Mouse (Mus musculus) yolk sac, embryonic 10.5 days (tissue): Measurements from ENCODE around the gene Prss54.
"Not testable (repeated sequence)": the region's sequence is repeated elsewhere in the genome, so short reads cannot be mapped to it uniquely, and the experiment has no call there.

Experiments
- DNase-seq: peaks from one replicate; pipeline ENCODE4 v3.0.0-alpha.2; 2017; ENCODE audit warnings: low spot score

The Prss54 gene

DNA sequence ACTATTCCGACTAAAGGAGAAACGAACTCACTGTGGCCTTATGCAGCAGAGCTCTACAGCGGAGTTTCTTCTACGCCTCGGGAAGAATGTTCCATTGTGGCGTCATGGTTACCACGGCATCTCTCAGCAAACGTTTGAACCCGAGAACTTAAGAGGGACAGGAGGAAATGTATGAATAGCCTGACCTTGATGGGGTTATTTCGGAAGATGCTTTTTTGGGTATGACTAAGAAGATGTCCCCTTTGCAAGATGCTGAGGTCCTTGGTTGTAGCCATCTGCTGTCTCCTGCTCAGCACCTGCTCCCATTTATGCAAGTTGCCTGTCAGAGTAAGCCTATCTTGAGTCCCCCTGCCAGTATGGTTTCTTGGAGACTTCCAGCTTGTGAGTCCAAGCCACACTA is at the start of gene Prss54:
Gene Prss54 (minus strand): TSS at position 101 of the 400 bp plus-strand sequence.
- no peak for DNase-seq

DNA sequence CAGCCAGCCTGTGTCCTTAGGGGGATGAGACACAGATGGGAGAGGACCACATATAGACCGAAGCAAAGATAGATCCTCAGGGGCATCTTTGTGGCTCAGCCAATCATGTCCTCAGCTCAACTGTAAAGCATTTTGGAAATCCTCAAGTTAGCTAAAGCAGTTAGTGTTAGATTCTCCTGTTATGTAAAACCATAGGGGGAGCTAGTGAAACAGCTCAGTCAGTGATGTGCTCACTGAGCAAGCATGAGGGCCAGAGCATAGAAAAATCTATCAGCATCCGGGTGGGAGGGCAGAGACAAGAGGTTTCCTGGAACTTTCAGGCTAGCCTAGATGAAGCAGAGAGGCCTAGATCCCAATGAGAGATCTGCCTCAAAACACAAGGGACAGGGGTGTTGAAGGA is 48.7 kb upstream of the Prss54 start:
- no peak for DNase-seq

DNA sequence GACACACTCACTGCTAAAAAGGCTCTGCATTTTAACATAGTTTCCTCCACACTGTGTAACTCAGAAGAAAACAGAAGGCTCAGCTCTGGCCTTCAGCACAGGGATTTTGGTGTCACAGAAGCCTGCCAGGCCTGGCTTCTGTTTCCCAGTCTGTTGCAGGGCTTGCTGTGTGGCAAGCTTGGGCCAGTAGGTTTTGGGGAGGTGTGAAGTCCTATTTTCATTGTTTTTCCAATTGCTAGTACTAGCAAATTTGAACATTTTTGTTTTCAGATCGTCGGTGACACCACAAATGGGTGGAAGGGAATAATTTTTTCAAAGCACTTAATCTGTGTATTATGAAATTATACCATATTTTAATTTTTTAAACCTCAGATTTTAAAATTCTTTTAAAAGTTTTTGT is 43.9 kb upstream of the Prss54 start:
- no peak for DNase-seq

- DNase-seq: no peak
These were observed 40.2 kb upstream of the Prss54 start for GRCm38 (mm10) chr8:95616383-95616782.

DNA sequence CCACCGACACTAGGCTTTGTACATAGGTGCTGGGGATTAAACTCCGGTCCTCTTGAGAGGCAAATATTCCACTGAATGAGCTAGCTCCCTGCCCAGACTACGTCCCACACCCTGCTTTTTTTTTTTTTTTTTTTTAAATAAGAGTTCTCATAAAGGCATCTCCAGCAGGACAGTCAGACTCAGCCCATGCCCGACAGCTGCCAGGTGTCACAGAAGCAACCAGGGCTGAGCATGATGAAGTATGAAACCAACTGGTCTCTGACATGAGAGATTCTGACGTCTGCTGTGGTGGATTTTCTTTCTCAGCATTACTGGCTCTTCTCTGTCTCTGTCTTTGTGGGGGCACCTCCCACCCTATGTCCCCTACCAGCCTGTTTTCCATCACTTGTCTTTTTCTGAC is 35.6 kb upstream of the Prss54 start:
- no peak for DNase-seq

GRCm38 (mm10) chr8:95610749-95611148 is 34.6 kb upstream of the Prss54 start:
- no peak for DNase-seq

- no peak for DNase-seq
These were observed 33.3 kb upstream of the Prss54 start for GRCm38 (mm10) chr8:95609406-95609805.

DNA sequence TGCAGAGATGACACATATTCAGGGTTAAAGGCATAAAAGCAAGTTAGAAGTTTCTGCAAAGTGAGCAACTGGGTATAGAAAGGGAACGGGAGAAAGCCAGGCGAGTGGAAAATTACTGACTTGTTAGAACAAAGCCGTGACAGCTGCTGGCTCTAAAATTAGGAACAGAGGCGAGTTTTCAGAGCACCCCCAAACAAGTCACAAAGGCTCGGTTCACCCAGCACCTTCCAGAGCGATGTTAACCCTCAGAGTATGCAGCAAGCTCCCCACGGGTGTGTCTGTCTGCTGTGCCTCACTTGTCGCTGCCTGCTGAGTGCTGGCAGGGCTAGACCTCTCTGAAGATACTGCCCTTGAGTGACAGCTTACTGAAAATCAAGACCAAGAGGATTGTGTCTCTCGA is 31.1 kb upstream of the Prss54 start:
- DNase-seq: no peak

GRCm38 (mm10) chr8:95606509-95606908 is 30.4 kb upstream of the Prss54 start:
- not testable (repeated sequence) for DNase-seq

DNA sequence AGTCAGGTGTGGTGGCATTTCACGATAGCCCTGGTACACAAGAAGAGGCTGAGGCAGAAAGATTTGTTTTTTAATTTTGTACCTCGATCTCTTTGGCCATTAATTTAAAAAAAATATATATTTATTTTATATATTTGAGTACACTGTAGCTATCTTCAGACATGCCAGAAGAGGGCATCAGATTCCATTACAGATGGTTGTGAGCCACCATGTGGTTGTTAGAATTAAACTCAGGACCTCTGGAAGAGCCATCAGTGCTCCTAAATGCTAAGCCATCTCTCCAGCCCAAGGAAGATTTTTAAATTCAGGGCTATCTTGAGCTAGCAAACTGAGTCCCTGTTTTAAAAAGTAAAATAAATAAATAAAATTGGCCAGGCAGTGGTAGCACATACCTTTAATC is 26.0 kb upstream of the Prss54 start:
- no peak for DNase-seq

- no peak for DNase-seq
These were observed 25.2 kb upstream of the Prss54 start for GRCm38 (mm10) chr8:95601306-95601705.

DNA sequence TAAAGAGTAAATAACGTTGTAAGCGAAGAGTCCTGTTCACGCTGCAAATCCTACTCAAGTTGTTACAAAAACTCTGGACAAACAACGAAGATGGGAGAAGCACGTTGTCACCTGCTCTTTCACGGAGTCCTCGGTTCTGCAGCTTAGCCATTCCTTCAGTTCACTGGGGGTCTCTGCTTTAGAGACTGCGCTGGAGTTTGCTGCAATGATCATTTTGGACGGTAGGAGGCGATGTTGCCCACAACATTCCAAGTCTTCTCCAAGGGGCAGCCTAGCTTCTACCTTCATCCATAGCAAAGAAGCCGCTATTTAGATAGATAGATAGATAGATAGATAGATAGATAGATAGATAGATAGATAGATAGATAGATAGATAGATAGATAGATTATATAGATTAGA is 23.7 kb upstream of the Prss54 start:
- peak; percentile 36 for DNase-seq

DNA sequence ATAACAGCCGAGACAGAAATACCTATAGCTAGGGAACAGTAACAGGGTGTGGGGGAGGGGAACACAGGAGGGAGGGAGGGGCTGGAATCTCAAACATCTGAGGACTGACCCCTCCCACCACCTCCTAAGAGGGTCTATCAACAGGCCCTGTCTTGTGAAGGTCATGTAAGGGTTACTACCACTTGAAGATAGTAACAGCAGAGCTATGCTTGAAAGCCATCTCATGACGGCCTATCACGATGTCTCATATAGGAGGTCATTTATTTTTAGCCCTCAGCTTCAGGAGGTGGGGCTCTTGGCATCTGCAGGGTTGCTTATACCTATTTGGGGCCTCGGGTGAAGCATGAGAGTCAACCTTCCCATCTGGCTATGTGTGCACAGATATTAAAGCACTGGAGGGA is 20.7 kb upstream of the Prss54 start:
- DNase-seq: peak; percentile 9

- no peak for DNase-seq
These were observed 19.0 kb upstream of the Prss54 start for GRCm38 (mm10) chr8:95595131-95595530.

- no peak for DNase-seq
These were observed 17.6 kb upstream of the Prss54 start for GRCm38 (mm10) chr8:95593439-95594393.

GRCm38 (mm10) chr8:95592131-95592780 is 16.1 kb upstream of the Prss54 start:
- DNase-seq: no peak

GRCm38 (mm10) chr8:95590539-95590938 is 14.4 kb upstream of the Prss54 start:
- no peak for DNase-seq

GRCm38 (mm10) chr8:95589282-95589681 is 13.1 kb upstream of the Prss54 start:
- no peak for DNase-seq

GRCm38 (mm10) chr8:95587339-95587738 is 11.2 kb upstream of the Prss54 start:
- no peak for DNase-seq

GRCm38 (mm10) chr8:95573146-95573545 is 3.0 kb downstream of the Prss54 start:
- DNase-seq: no peak

DNA sequence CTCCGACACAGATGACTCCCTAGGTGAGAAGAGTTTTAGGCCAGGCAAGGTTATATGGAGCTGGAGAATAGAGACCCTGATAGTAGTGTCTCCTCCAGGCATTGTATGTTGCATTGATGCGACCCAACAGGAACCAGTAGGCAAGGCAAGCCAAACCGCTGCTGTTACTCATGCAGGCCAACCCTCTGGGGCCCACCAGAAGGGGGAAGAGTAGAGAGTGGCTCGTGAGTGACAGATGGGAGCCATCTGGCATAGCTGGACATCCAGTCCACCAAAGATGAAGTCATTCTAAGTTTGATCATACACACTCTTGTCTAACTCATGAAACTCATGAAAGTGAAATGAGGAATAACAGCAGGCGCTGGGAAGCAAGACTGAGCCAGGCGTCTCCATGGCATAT is 9.3 kb downstream of the Prss54 start:
- DNase-seq: no peak

DNA sequence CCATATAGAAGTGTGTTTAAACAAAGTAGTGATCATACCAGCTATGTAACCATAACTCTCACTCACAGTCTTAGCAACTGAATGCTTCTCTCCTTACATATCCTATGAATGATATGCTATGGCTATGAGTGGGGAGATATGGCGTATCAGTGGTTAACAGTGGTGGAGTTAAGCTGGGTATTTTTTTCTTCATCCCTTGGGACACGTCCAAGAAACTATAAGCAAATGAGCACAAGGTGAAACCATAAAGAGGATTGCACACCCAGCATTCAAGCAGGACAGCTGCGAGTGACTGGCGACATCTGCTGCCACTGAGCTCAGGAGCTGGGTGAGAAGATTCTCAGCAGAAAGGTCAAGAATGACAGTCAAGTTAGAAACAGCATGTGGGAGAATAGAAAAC is 9.9 kb downstream of the Prss54 start:
- no peak for DNase-seq

- no peak for DNase-seq
These were observed 20.2 kb downstream of the Prss54 start for GRCm38 (mm10) chr8:95555963-95556362.
